Mouse (Mus musculus): Measurements from ENCODE around the gene Ctsg. TPM values are rescaled to one million over a fixed set of nuclear protein-coding genes. Genes with fewer than 3 reads are reported as not detected.

The Ctsg gene
- polyA plus RNA-seq, 1 experiment from 2014 or later, result not detected

Small RNAs within 50 kb of the gene (microRNA-seq; reads per million reads assigned to microRNA genes)
- gene Mir6949, result not detected

Other genes starting within 250 kb of the Ctsg start
- gene Nynrin, start 248.6 kb downstream of the Ctsg start, polyA plus RNA-seq (2015; fragmentation: Nextera tagmentation; extraction: Ambion mirVana), result 16.9 and 18.8 TPM in 2 replicates
- gene Cbln3, start 218.2 kb downstream of the Ctsg start, polyA plus RNA-seq (2015; fragmentation: Nextera tagmentation; extraction: Ambion mirVana), result 1.1 and 1.2 TPM in 2 replicates
- gene Khnyn, start 217.6 kb downstream of the Ctsg start, polyA plus RNA-seq (2015; fragmentation: Nextera tagmentation; extraction: Ambion mirVana), result 17.8 and 19.5 TPM in 2 replicates
- 55.0 and 55.9 TPM in 2 replicates for gene Sdr39u1, start 202.3 kb downstream of the Ctsg start, polyA plus RNA-seq (2015; fragmentation: Nextera tagmentation; extraction: Ambion mirVana)
- gene Cma1, start 157.9 kb downstream of the Ctsg start, polyA plus RNA-seq (2015; fragmentation: Nextera tagmentation; extraction: Ambion mirVana), result 6.5 and 8.9 TPM in 2 replicates
- gene Cma2, start 151.6 kb downstream of the Ctsg start, polyA plus RNA-seq (2015; fragmentation: Nextera tagmentation; extraction: Ambion mirVana), result not detected in 2 replicates
- gene Mcpt1, start 84.6 kb downstream of the Ctsg start, polyA plus RNA-seq (2015; fragmentation: Nextera tagmentation; extraction: Ambion mirVana), result not detected in 2 replicates
- gene Mcpt9, start 72.1 kb downstream of the Ctsg start, polyA plus RNA-seq (2015; fragmentation: Nextera tagmentation; extraction: Ambion mirVana), result not detected in 2 replicates
- 0.20 TPM in 1 of 2 replicates, not detected in the other for gene Mcpt2, start 60.5 kb downstream of the Ctsg start, polyA plus RNA-seq (2015; fragmentation: Nextera tagmentation; extraction: Ambion mirVana)
- 0.23 and 0.83 TPM in 2 replicates for gene Mcpt4, start 40.3 kb downstream of the Ctsg start, polyA plus RNA-seq (2015; fragmentation: Nextera tagmentation; extraction: Ambion mirVana)
- gene Mcpt8, start 17.3 kb downstream of the Ctsg start, polyA plus RNA-seq (2015; fragmentation: Nextera tagmentation; extraction: Ambion mirVana), result 0.79 and 1.0 TPM in 2 replicates
- not detected in 2 replicates for gene Gzme, start 18.1 kb upstream of the Ctsg start, polyA plus RNA-seq (2015; fragmentation: Nextera tagmentation; extraction: Ambion mirVana)
- not detected in 2 replicates for gene Gzmd, start 30.0 kb upstream of the Ctsg start, polyA plus RNA-seq (2015; fragmentation: Nextera tagmentation; extraction: Ambion mirVana)
- gene Gzmg, start 57.0 kb upstream of the Ctsg start, polyA plus RNA-seq (2015; fragmentation: Nextera tagmentation; extraction: Ambion mirVana), result not detected in 2 replicates
- gene Gzmn, start 72.0 kb upstream of the Ctsg start, polyA plus RNA-seq (2015; fragmentation: Nextera tagmentation; extraction: Ambion mirVana), result not detected in 2 replicates
- not detected in 2 replicates for gene Gzmf, start 108.8 kb upstream of the Ctsg start, polyA plus RNA-seq (2015; fragmentation: Nextera tagmentation; extraction: Ambion mirVana)
- not detected in 2 replicates for gene Gzmc, start 132.1 kb upstream of the Ctsg start, polyA plus RNA-seq (2015; fragmentation: Nextera tagmentation; extraction: Ambion mirVana)
- gene Gzmb, start 159.7 kb upstream of the Ctsg start, polyA plus RNA-seq (2015; fragmentation: Nextera tagmentation; extraction: Ambion mirVana), result 2.0 and 2.3 TPM in 2 replicates

Measured in lung, embryonic 16.5 days (tissue).